Comparison of ENCODE assay signal across 15 mouse cellular contexts in genomic region chr15:68366816-68367215, GRCm38 (mm10).
"Had no signal": no experiment of that assay in that cellular context is flagged by ENCODE, and none has a peak within 500 bp of the region (broad histone marks: within the 10 kb centered on the region; RNA-seq: fewer than 3 reads in every experiment).

No protein-coding gene starts in this region.

- H3K36me3 ChIP-seq: hindbrain, embryonic 15.5 days; limb, embryonic 12.5 days; limb, embryonic 15.5 days; lung, embryonic 15.5 days; midbrain, embryonic 10.5 days; midbrain, embryonic 13.5 days; neural tube, embryonic 13.5 days had no signal

- DNase-seq: left cerebral cortex, postnatal 4 days; thymus, adult 18-20 months; thymus, postnatal 36 days had no signal

- H3K9ac ChIP-seq: hindbrain, embryonic 15.5 days; limb, embryonic 12.5 days; limb, embryonic 15.5 days; liver, embryonic 14.5 days; lung, embryonic 15.5 days; midbrain, embryonic 13.5 days; neural tube, embryonic 13.5 days had no signal

- H3K27ac ChIP-seq: hindbrain, embryonic 15.5 days; limb, embryonic 12.5 days; limb, embryonic 15.5 days; liver, embryonic 14.5 days; lung, embryonic 15.5 days; midbrain, embryonic 10.5 days; midbrain, embryonic 13.5 days; neural tube, embryonic 13.5 days had no signal

- H3K4me3 ChIP-seq: hindbrain, embryonic 15.5 days; limb, embryonic 12.5 days; limb, embryonic 15.5 days; lung, embryonic 15.5 days; megakaryocyte, embryonic 14.5 days; midbrain, embryonic 10.5 days; midbrain, embryonic 13.5 days; myocyte; neural tube, embryonic 13.5 days had no signal

- ATAC-seq: intestine, postnatal 0 days; midbrain, embryonic 13.5 days; midbrain, embryonic 16.5 days had no signal

- H3K4me1 ChIP-seq: limb, embryonic 12.5 days had no signal

- H3K4me2 ChIP-seq: hindbrain, embryonic 15.5 days; limb, embryonic 12.5 days; limb, embryonic 15.5 days; lung, embryonic 15.5 days; midbrain, embryonic 13.5 days; neural tube, embryonic 13.5 days had no signal

- H3K9me3 ChIP-seq: hindbrain, embryonic 15.5 days; limb, embryonic 12.5 days; limb, embryonic 15.5 days; lung, embryonic 15.5 days; megakaryocyte, embryonic 14.5 days; midbrain, embryonic 10.5 days; midbrain, embryonic 13.5 days; neural tube, embryonic 13.5 days had no signal

- H3K27me3 ChIP-seq: hindbrain, embryonic 15.5 days; limb, embryonic 12.5 days; limb, embryonic 15.5 days; lung, embryonic 15.5 days; midbrain, embryonic 13.5 days; neural tube, embryonic 13.5 days had no signal
